Mouse (Mus musculus) E14TG2a.4 (cell line): ENCODE measurements around the gene Mup20.

Experiments used
- CTCF ChIP-seq: conservative IDR thresholded peaks from 2 replicates; pipeline ENCODE4 v1.5.1; 2014; ENCODE audit warnings: low read length
- NANOG ChIP-seq: IDR thresholded peaks from 2 replicates; pipeline ENCODE4 v1.6.1; 2014; ENCODE audit warnings: borderline replicate concordance, low read length, mixed read lengths
- POU5F1 ChIP-seq: IDR thresholded peaks from 2 replicates; pipeline ENCODE4 v1.6.1; 2014; ENCODE audit warnings: low read length, borderline replicate concordance

GRCm38 (mm10) chr4:62023646-62024045 lies 30.3 kb downstream of the Mup20 start:
- TF ChIP-seq CTCF (no peak), NANOG (peak; percentile 58; the same call in 1 of the 2 replicates), POU5F1 (no peak)
